Mouse (Mus musculus) heart, adult 9 months (tissue): ENCODE results near the gene Rps6ka5.

Experiments
- DNase-seq, 2 experiments: peaks; one replicate each; pipeline ENCODE4 v3.0.0; 2022; ENCODE audit warnings: low spot score in 2 of 2

The Rps6ka5 gene

GRCm38 (mm10) chr12:100530871-100531270, 195.9 kb downstream of the Rps6ka5 start:
- DNase-seq: no peak

DNA sequence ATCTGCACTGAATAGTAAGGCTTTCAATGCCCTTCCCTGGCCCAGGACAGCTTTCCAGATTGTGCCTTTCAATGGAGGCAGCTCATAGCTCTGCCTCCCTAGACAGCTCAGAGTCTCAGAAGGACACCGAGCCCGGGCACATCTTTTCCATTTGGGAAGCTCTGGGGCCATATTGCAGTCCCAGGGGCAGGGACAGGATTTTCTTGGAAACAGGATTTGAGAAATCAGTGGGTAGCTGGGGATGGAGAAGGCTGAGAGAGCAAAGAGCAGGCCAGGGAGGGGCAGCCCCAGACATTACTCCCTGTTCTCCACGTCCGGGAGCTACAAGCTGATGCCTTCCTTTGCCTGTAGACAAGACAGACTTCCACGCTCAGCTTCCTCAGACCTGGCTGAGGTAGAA, 197.1 kb downstream of the Rps6ka5 start:
- DNase-seq: no peak

GRCm38 (mm10) chr12:100529172-100529571, 197.6 kb downstream of the Rps6ka5 start:
- peak; percentile 76 to 82 for DNase-seq

DNA sequence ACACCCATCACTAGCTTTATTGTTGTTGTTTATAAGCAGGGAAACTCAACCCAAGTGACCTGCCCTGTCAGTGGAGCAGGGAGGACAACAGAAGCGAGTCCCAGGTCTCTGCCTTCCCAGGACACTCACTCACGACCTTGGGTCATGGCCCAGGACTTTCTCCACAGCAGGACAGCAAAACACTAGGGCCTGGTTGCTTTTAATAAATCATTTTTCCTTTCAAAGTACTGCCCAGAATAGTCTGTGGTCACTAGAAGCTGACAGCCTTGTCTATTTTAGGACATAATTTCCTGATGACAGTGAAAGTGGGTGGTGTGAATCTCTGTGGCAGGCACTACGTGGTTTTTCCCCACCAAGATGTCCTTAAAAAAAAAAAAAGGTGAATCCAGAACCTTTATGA, 198.5 kb downstream of the Rps6ka5 start:
- DNase-seq: peak; percentile 25 to 33

- peak; percentile 89 to 91 for DNase-seq
These were observed 199.0 kb downstream of the Rps6ka5 start for GRCm38 (mm10) chr12:100527753-100528152.

DNA sequence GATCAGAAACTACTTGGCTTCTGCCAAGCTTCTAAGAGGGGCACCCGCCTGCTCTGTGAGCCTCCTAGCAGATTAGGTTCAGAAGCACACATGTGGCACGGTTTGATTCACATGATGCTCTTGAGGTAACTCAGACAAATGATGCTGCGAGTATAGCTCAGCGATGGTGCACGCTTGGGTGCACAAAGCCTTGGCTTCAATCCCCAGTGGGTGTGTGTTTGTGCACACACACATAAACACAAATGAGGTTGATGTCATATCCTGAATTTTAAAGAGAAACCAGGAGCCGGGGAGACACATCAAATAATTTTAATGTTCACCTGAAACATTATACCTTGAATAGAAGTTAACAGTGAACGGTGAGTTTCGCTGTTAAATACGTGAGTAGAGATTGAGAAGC, 199.5 kb downstream of the Rps6ka5 start:
- DNase-seq: no peak

DNA sequence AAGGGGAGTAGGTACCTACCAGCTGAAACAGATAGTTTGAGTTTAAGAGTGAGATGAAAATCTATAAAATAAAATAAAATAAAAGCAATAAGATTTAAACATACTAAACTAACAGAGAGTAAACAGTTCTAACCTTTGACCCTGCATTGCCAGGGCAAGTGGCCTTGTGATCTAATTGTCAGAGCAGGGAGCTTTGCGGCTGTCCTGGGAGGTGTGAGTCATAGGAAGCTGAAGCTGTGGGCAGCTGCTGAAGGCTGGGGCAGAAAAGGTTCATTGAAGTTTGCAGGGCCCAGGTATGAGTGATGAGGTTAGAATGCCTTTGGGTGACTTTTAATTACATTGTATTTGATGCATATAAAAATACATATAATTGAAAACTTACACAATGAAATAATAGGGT, 200.8 kb downstream of the Rps6ka5 start:
- DNase-seq: no peak

- DNase-seq: peak; percentile 52 to 63
These were observed 206.0 kb downstream of the Rps6ka5 start, which contains the start of gene Ttc7b for GRCm38 (mm10) chr12:100520794-100521186. Gene Ttc7b, minus strand, starts transcription at chr12:100520826.

GRCm38 (mm10) chr12:100520077-100520793, 206.5 kb downstream of the Rps6ka5 start:
- DNase-seq: peak; percentile 63

- peak; percentile 38 to 43 for DNase-seq
These were observed 207.1 kb downstream of the Rps6ka5 start for GRCm38 (mm10) chr12:100519684-100520076.

- peak in 1 of 2 experiments; percentile 32 for DNase-seq
These were observed 209.4 kb downstream of the Rps6ka5 start for GRCm38 (mm10) chr12:100517371-100517770.

DNA sequence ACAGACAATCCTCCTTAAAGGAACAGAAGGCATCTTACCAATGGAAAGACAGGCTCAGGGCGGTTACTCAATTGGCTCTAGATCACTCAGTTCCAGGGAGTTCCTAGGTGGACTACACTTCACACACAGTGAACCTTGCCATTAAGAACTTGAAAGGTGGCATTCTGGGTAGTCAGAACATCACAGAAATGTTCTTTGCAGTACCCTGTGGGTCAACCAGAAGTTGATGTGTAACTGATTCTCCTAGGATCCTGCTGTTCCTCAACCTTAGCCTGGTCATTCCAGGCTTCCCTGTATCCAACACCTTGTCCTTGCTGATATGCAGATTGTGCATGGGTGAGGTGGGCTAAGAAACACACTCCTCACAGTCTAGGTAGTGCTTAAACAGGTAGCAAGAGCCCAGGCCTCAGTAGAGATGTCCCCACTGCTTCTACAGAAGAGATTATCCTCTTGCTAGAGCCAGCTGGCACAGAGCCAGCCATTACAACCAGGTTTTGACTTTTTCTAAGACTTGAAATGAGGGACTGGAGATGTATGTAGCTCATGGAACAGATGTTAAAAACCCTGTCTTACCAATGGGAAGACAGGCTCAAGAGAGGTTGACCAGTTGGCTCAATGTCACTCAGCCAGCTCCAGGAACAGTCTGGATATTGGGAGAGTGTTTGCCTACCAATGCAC, 210.5 kb downstream of the Rps6ka5 start:
- no peak for DNase-seq

- DNase-seq: no peak
These were observed 211.3 kb downstream of the Rps6ka5 start for GRCm38 (mm10) chr12:100515493-100515892.

DNA sequence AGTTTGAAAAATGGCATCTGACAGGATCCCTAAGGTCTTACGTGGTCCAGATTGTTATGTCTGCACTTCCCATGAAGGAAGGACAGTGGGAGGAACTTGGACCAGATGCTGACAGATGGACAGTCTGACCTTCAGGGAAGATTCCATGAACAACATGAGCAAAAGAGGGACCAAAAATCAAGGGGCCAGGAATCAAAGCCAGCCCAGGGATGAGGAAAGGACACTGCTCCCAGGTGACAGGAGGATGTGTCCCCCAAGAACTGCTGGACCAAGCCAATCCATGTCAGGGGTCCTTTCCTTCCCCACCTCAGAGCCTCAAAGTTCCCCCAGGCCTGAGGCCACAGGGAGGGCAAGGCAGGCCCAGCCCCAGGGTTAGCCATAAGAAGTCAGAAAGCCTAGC, 212.2 kb downstream of the Rps6ka5 start:
- DNase-seq: no peak

GRCm38 (mm10) chr12:100513131-100513530, 213.7 kb downstream of the Rps6ka5 start:
- DNase-seq: no peak

- DNase-seq: peak; percentile 32 to 46
These were observed 214.1 kb downstream of the Rps6ka5 start for GRCm38 (mm10) chr12:100512641-100513040.

DNA sequence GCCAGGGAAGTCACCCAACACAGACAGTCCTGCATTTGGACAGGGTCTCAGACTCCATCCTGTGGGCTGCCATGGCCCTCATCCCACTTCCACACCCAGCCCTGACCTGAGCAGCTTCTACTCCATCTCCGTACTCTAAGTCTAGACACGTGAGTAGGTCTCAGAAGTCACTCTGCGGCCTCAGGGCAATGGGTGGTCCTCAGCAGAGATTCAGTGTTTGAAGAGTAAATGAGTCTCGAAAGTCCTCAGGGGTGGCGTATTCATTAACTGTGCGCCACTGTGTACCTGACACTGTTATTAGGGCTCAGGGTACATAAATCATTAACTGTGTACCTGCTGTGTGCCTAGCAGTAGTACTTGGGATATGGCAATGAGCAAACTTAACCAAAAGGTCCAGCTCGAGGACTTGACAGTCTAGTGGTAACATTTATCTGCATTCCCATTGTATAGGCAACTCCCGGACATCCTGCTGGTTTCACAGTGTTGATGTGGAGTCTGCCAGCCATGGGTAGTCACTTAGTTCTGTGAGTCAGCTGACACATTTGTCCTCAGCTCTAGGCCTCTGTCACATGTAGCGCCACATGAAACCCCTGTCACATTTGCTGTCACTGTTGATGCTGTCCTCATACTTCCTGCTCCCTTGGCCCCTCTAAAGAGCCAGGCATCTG, 217.0 kb downstream of the Rps6ka5 start:
- DNase-seq: no peak

GRCm38 (mm10) chr12:100508668-100509067, 218.1 kb downstream of the Rps6ka5 start:
- peak; percentile 47 to 72 for DNase-seq

DNA sequence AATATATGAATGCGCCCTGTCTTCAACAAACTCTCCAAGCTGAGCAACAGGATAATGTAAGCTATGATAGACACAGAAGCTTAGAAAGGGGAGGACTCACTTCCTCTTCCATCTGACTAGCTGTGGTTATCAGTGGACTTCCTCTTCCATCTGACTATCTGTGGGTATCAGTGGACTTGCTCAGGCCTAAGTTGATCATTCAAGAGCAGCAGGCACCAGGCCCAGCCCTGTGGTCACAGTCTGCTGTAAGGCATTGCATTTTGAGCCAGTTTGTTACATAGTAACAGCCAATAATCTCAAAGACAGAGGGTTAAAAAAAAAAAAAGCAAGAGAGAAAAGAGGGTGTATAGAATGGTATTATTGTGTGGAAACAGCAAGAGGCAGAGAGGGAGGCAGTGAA, 221.3 kb downstream of the Rps6ka5 start:
- no peak for DNase-seq

- no peak for DNase-seq
These were observed 222.2 kb downstream of the Rps6ka5 start for GRCm38 (mm10) chr12:100504585-100504984.

DNA sequence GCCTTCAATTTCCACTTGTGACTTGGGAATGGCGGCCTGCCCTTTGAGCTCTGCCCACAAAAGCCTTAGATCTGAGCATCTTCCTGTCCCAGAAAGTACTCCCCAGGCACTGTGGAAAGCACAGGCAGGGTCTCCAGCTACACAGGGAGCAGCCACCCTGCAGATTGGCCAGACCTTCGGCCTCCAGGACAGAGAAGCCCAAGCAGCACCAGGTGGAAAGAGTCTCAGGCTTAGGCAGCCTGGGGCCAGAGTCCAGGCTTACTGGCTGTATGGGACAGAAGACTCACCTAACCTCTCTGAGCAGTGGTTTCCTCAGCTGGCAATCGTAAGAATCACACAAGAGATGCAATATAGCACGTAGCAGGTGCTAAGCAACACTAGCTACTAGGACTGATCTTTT, 223.1 kb downstream of the Rps6ka5 start:
- no peak for DNase-seq

DNA sequence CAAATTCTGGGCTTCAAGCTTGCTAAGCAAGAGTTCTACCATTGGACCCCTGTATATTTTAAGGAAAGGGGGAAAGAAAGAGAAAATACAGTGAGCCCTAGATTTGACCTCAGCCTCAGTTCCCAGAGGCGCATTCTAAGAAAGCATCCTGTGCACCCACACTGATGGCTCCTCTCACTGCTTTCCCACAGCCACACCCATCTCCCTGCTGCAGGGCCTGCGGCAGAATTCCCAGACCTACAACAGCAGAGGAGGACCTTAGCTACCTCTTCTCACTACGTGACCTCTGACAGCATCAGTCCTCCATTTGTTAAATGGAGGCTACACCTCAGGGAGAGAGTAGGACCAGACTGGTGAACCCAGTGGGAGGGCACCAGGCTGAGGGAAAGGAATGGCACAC, 224.2 kb downstream of the Rps6ka5 start:
- DNase-seq: no peak

DNA sequence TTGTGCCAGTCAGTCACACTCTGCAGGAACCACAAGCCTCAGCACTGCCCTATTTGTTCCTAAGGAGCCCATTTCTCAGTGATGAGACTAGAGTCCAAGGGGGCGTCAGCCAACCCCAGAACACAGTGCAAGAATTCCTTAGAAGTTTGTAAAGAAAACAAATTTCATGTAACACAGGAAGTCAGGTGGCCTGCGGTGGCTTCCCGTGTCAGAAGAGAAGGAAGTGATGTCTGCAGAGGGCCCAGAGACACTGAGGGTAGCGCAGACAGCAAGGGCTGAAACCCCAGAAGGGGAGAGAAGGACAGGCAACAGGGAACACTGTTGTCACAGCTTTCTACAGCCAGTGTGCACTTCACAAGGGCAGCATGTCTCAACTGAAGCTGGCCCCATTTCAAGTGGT, 225.5 kb downstream of the Rps6ka5 start:
- no peak for DNase-seq
